Mouse (Mus musculus): ENCODE results near the gene Mcam. TPM values are rescaled to one million over a fixed set of nuclear protein-coding genes. Genes with fewer than 3 reads are reported as not detected.

The Mcam gene
- polyA plus RNA-seq, 1 experiment from 2014 or later: 47.5 TPM

DNA sequence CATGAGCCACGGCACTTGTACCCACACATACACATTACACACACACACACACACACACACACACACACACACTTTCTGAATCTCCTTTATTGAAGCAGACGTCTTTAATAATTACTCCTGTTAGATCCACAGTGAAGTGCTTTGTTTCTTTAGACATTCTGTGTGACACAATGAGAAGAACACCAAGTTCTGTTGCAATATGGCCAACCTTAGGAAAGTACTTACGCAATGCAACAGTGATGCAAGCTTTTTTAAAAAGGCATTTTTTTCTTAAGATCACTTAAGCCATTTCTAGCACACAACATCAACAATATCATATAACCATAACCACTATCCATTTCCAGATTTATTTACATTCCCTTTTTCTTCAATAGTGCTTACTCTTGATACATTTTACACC, 56.9 kb downstream of the Mcam start:
- H3K4me1 ChIP-seq (ENCODE audit: control insufficient read depth, insufficient read depth, low read length): no peaks in the 10 kb centered on the region; the same call in 1 of the 2 replicates
- H3K4me3 ChIP-seq (ENCODE audit: low read depth, low read length): no peak overlapping the region
- no peak for DNase-seq (ENCODE audit: low spot score)

DNA sequence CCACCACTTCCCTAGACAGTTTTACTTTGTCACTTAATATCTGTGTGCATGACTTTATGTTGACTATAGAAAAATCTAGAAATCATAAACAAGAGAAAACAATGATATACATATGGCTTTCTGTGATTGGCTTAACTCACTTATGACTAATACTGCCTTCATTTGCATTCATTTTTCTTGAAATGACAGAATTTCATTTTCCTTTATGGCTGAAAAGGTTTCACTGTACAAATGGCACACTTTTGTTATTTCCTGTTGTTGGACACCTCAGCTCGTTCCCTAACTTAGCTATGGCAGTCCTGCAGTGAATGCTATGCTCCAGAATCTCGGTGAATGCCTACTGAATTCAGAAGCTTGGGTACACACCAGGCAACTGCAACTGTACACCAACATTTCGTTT, 58.0 kb downstream of the Mcam start:
- H3K36me3 ChIP-seq (ENCODE audit: control insufficient read depth, insufficient read depth, low read length): peaks cover 16% of the 10 kb centered on the region
- H3K27ac ChIP-seq (replicated peaks; ENCODE audit: low read depth, low read length): no peak overlapping the region
- H3K9ac ChIP-seq (ENCODE audit: low read depth, low read length): no peak overlapping the region
- WGBS: 86% methylated on average over 3 of the region's 3 CpGs
- no peaks in the 10 kb centered on the region; the same call in 1 of the 2 replicates for H3K4me1 ChIP-seq (ENCODE audit: control insufficient read depth, insufficient read depth, low read length)
- H3K9me3 ChIP-seq (ENCODE audit: control insufficient read depth, low read length): no peaks in the 10 kb centered on the region
- no peaks in the 10 kb centered on the region for H3K27me3 ChIP-seq (replicated peaks; ENCODE audit: control insufficient read depth, insufficient read depth, low read length)
- DNase-seq (ENCODE audit: low spot score) (no peak), ATAC-seq (ENCODE audit: low read depth) (no peak)
- no peak overlapping the region for H3K4me3 ChIP-seq (ENCODE audit: low read depth, low read length)
- no peak overlapping the region for H3K4me2 ChIP-seq (ENCODE audit: low read depth, low read length)

More for the DNA sequence above, 56.9 kb downstream of the Mcam start:
- no peaks in the 10 kb centered on the region for H3K27me3 ChIP-seq (replicated peaks; ENCODE audit: control insufficient read depth, insufficient read depth, low read length)
- H3K27ac ChIP-seq (replicated peaks; ENCODE audit: low read depth, low read length): no peak overlapping the region
- no peak for ATAC-seq (ENCODE audit: low read depth)
- H3K36me3 ChIP-seq (ENCODE audit: control insufficient read depth, insufficient read depth, low read length): peaks cover 11% of the 10 kb centered on the region; the same call in 1 of the 2 replicates
- H3K9me3 ChIP-seq (ENCODE audit: control insufficient read depth, low read length): no peaks in the 10 kb centered on the region
- H3K9ac ChIP-seq (ENCODE audit: low read depth, low read length): no peak overlapping the region
- 75% methylated on average over 3 of the region's 3 CpGs for WGBS
- no peak overlapping the region for H3K4me2 ChIP-seq (ENCODE audit: low read depth, low read length)

Other genes starting within 250 kb of the Mcam start
- gene Thy1, start 91.1 kb upstream of the Mcam start, polyA plus RNA-seq (2014; fragmentation: Nextera tagmentation; extraction: Ambion mirVana): 11.4 and 19.6 TPM in 2 replicates
- gene Usp2, start 67.4 kb upstream of the Mcam start, polyA plus RNA-seq (2014; fragmentation: Nextera tagmentation; extraction: Ambion mirVana): 22.8 and 39.4 TPM in 2 replicates
- gene Mfrp, start 32.7 kb upstream of the Mcam start, polyA plus RNA-seq (2014; fragmentation: Nextera tagmentation; extraction: Ambion mirVana): not detected in 2 replicates
- 4.8 and 5.2 TPM in 2 replicates for gene C1qtnf5, start 27.2 kb upstream of the Mcam start, polyA plus RNA-seq (2014; fragmentation: Nextera tagmentation; extraction: Ambion mirVana)
- gene Gm49380, start 21.0 kb upstream of the Mcam start, polyA plus RNA-seq (2014; fragmentation: Nextera tagmentation; extraction: Ambion mirVana): 0.22 and 0.35 TPM in 2 replicates
- gene Rnf26, start 21.0 kb upstream of the Mcam start, polyA plus RNA-seq (2014; fragmentation: Nextera tagmentation; extraction: Ambion mirVana): 61.4 and 73.4 TPM in 2 replicates
- 15.3 and 17.1 TPM in 2 replicates for gene Cbl, start 99.6 kb downstream of the Mcam start, polyA plus RNA-seq (2014; fragmentation: Nextera tagmentation; extraction: Ambion mirVana)
- gene Ccdc153, start 106.2 kb downstream of the Mcam start, polyA plus RNA-seq (2014; fragmentation: Nextera tagmentation; extraction: Ambion mirVana): 0.96 and 10.0 TPM in 2 replicates
- gene Pdzd3, start 117.0 kb downstream of the Mcam start, polyA plus RNA-seq (2014; fragmentation: Nextera tagmentation; extraction: Ambion mirVana): 0.12 and 0.15 TPM in 2 replicates
- 9.7 and 13.2 TPM in 2 replicates for gene Nlrx1, start 134.1 kb downstream of the Mcam start, polyA plus RNA-seq (2014; fragmentation: Nextera tagmentation; extraction: Ambion mirVana)
- 4.5 and 5.1 TPM in 2 replicates for gene Abcg4, start 154.1 kb downstream of the Mcam start, polyA plus RNA-seq (2014; fragmentation: Nextera tagmentation; extraction: Ambion mirVana)
- 15.6 and 18.7 TPM in 2 replicates for gene Hinfp, start 171.2 kb downstream of the Mcam start, polyA plus RNA-seq (2014; fragmentation: Nextera tagmentation; extraction: Ambion mirVana)
- gene C2cd2l, start 185.8 kb downstream of the Mcam start, polyA plus RNA-seq (2014; fragmentation: Nextera tagmentation; extraction: Ambion mirVana): 7.3 and 9.5 TPM in 2 replicates
- gene Dpagt1, start 191.6 kb downstream of the Mcam start, polyA plus RNA-seq (2014; fragmentation: Nextera tagmentation; extraction: Ambion mirVana): 34.3 and 34.9 TPM in 2 replicates
- gene H2afx, start 200.2 kb downstream of the Mcam start, polyA plus RNA-seq (2014; fragmentation: Nextera tagmentation; extraction: Ambion mirVana): 202 and 227 TPM in 2 replicates
- gene Hmbs, start 209.8 kb downstream of the Mcam start, polyA plus RNA-seq (2014; fragmentation: Nextera tagmentation; extraction: Ambion mirVana): 98.5 and 99.9 TPM in 2 replicates
- gene Vps11, start 227.2 kb downstream of the Mcam start, polyA plus RNA-seq (2014; fragmentation: Nextera tagmentation; extraction: Ambion mirVana): 24.5 and 25.8 TPM in 2 replicates
- gene Hyou1, start 245.0 kb downstream of the Mcam start, polyA plus RNA-seq (2014; fragmentation: Nextera tagmentation; extraction: Ambion mirVana): 29.6 and 30.0 TPM in 2 replicates

Measured in embryonic facial prominence, embryonic 14.5 days (tissue).